Mouse (Mus musculus) frontal cortex, adult 2 months (tissue): ENCODE measurements at regions not wholly inside any gene's neighbourhood (a gene's known extent, or its start where the extent isn't known, plus 50 kb on each side); places are given as distances from the start of the nearest gene placed in this dataset.

ENCODE experiments used
- DNase-seq, 2 experiments: peaks; one replicate each; pipeline ENCODE4 v3.0.0; 2022; ENCODE audit warnings: low spot score in 1 of 2; ENCODE audit errors: extremely low spot score in 1 of 2

GRCm38 (mm10) chr8:87037620-87038380 lies 152.7 kb upstream of the N4bp1 start:
- peak in 1 of 2 experiments; percentile 2 for DNase-seq

GRCm38 (mm10) chr8:87035996-87036395 lies 150.9 kb upstream of the N4bp1 start:
- DNase-seq = no peak

GRCm38 (mm10) chr8:87028171-87028570 lies 143.1 kb upstream of the N4bp1 start:
- no peak for DNase-seq

- DNase-seq = no peak
Observed at GRCm38 (mm10) chr8:87025946-87026345, 140.9 kb upstream of the N4bp1 start.

GRCm38 (mm10) chr8:87019795-87020194 lies 134.7 kb upstream of the N4bp1 start:
- DNase-seq = peak in 1 of 2 experiments; percentile 11

- DNase-seq = no peak
Observed at GRCm38 (mm10) chr8:86975546-86975945, 90.5 kb upstream of the N4bp1 start.

- DNase-seq = no peak
Observed at GRCm38 (mm10) chr8:86971736-86972135, 86.7 kb upstream of the N4bp1 start.

GRCm38 (mm10) chr8:86969051-86969450 lies 84.0 kb upstream of the N4bp1 start:
- no peak for DNase-seq

GRCm38 (mm10) chr8:86967891-86968311 lies 82.8 kb upstream of the N4bp1 start:
- DNase-seq = no peak

GRCm38 (mm10) chr8:86961218-86962195 lies 76.4 kb upstream of the N4bp1 start:
- DNase-seq = no peak
